Mouse (Mus musculus) inflammation-experienced regulatory T-cells, adult 16 weeks (primary cell): ENCODE measurements around the gene Wars. TPM values are rescaled to one million over a fixed set of nuclear protein-coding genes. Genes with fewer than 3 reads are reported as not detected.

Experiments
- polyA plus RNA-seq: library from polyadenylated mRNA; unstranded; fragments of 100-300 nt; shearing (Covaris generic); gene quantifications from one replicate; pipeline ENCODE4 v1.2.1, GENCODE M21; 2017

Gene Wars
- 108 TPM for polyA plus RNA-seq

DNA sequence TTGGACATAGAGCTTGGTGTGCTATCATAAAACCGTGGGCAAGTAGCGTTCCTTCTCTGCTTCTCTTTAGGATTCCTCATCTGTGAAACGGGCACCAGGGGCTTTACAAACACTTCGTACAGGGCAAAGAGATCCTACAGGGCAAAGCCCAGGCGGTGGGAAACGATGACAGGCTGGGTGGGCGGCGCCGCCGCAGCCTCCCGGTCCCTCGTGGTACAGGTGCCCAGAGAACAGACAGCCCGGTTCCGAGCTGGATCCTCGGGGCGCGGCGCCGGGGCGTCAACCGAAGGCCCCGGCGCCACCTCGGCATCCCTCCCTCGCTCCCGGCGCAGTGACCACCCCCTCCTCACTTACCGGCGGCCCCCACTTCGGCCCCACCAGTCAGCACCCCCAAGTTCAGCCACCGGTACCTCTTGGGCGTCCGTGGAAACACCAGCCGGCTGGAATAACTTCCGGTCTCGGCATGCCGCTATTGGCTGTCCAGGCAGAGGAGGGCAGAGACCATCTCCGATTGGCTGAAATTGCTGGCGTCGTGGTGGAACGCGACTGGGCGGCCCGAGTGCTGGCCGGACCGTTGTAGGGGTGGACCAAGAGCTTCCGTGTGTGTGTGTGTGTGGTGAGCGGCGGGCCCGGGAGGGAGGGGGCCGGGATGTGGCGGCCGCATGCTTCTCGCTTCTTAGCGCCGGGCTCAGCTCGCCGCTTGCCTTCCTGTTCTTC lies at the start of gene Wars:
Gene Wars, minus strand, starts transcription at position 460 of the 717 bp plus-strand sequence.

GRCm38 (mm10) chr12:108892989-108893714 lies 822 bp downstream of the Wars start, which contains the start of gene Wdr25:
Gene Wdr25, plus strand, starts transcription at chr12:108893631.

GRCm38 (mm10) chr12:108835840-108836409 lies 58.0 kb downstream of the Wars start, which contains the start of the genes Slc25a29 and Slc25a47:
Gene Slc25a29, minus strand, starts transcription at chr12:108835883.
Gene Slc25a47, plus strand, starts transcription at chr12:108836046.

Other genes starting within 250 kb of the Wars start
- gene Degs2, start 191.9 kb downstream of the Wars start, polyA plus RNA-seq: 4.6 TPM
- 8.0 TPM for gene Yy1, start 101.2 kb downstream of the Wars start, polyA plus RNA-seq
- gene Slc25a29, start 58.3 kb downstream of the Wars start, polyA plus RNA-seq: 10.0 TPM
- gene Slc25a47, start 58.1 kb downstream of the Wars start, polyA plus RNA-seq: 1.7 TPM
- gene Wdr25, start 543 bp downstream of the Wars start, polyA plus RNA-seq: 10.4 TPM
- 0.21 TPM for gene Begain, start 174.0 kb upstream of the Wars start, polyA plus RNA-seq